Mouse (Mus musculus): ENCODE results near the gene Epb41l2.

DNA sequence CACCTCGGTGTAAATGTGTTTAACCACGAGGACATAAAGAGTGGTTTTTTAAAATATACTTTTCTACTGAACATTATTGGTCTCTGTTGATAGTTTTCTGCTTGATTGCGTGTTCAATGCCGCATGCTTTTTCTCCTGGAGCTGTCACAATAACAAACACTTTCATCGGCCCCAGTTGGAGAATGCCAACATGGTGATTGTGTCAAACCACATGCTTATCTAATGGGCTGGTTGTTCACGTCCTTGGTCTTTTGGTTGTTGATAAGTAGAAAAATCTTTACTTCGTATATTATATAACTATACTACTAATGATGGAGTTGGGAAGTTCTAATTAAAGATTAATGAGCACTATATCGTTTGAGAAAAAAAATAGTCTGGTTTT, 78.7 kb downstream of the Epb41l2 start:
- TF ChIP-seq POLR2A (IDR thresholded peaks at IDR 0.05; ENCODE audit: control insufficient read depth, extremely low read depth, insufficient read depth, low read length, poor library complexity): no peak
- TF ChIP-seq CTCF (IDR thresholded peaks at IDR 0.05; ENCODE audit: borderline replicate concordance, control insufficient read depth, extremely low read depth, insufficient read depth, low read length, poor library complexity): no peak
